Mouse (Mus musculus): ENCODE measurements around the gene Atxn1. TPM values are rescaled to one million over a fixed set of nuclear protein-coding genes. Genes with fewer than 3 reads are reported as not detected.

Atxn1 gene
- total and polyA plus RNA-seq, 3 experiments = 0.39 to 1.1 TPM; not detected in 1

GRCm38 (mm10) chr13:45724507-45725259 is 240.1 kb downstream of the Atxn1 start:
- TF ChIP-seq SIN3A (IDR thresholded peaks at IDR 0.05; ENCODE audit: low read length) (no peak), MXI1 (IDR thresholded peaks at IDR 0.05; ENCODE audit: low read depth, low read length) (no peak), POLR2AphosphoS5 (IDR thresholded peaks at IDR 0.05; ENCODE audit: borderline replicate concordance, low read depth, low read length) (no peak), USF2 (IDR thresholded peaks at IDR 0.05; ENCODE audit: borderline replicate concordance in 1 of 2, insufficient read depth in 1 of 2, low read depth in 1 of 2, low read length in 2 of 2) (no peak), SMC3 (IDR thresholded peaks at IDR 0.05; ENCODE audit: low read depth, low read length) (no peak), TCF12 (IDR thresholded peaks at IDR 0.05; ENCODE audit: low read depth, low read length) (no peak), CHD1 (IDR thresholded peaks at IDR 0.05; ENCODE audit: low read depth, low read length) (no peak), CTCF (IDR thresholded peaks at IDR 0.05 in 2 of 3, conservative IDR thresholded peaks at IDR 0.05 in 1 of 3; ENCODE audit: control insufficient read depth in 1 of 3, insufficient read depth in 1 of 3, low read depth in 2 of 3, low read length in 3 of 3, poor library complexity in 1 of 3, severe bottlenecking in 1 of 3) (no peak), GATA1 (IDR thresholded peaks at IDR 0.05; ENCODE audit: low read depth, low read length) (no peak), BHLHE40 (IDR thresholded peaks at IDR 0.05; ENCODE audit: borderline replicate concordance, low read depth, low read length) (no peak), MAX (IDR thresholded peaks at IDR 0.05; ENCODE audit: low read length) (no peak), POLR2AphosphoS2 (IDR thresholded peaks at IDR 0.05; ENCODE audit: low read length) (no peak), ZNF384 (IDR thresholded peaks at IDR 0.05; ENCODE audit: low read depth, low read length) (no peak)
- no peaks in the 10 kb centered on the region for H3K27me3 ChIP-seq (ENCODE audit: control insufficient read depth in 1 of 2, insufficient read depth in 2 of 2, low read length in 2 of 2)
- no peaks in the 10 kb centered on the region for H3K36me3 ChIP-seq (ENCODE audit: control insufficient read depth in 1 of 2, insufficient read depth in 2 of 2, low read length in 2 of 2)
- no peak for DNase-seq (ENCODE audit: low read depth, low spot score)
- no peaks in the 10 kb centered on the region for H3K79me2 ChIP-seq (ENCODE audit: control insufficient read depth, insufficient read depth, low read length, poor library complexity)
- H3K4me1 ChIP-seq (ENCODE audit: control insufficient read depth in 1 of 2, insufficient read depth in 2 of 2, low read length in 2 of 2) = no peaks in the 10 kb centered on the region
- H3K9ac ChIP-seq (ENCODE audit: control insufficient read depth, low read depth, low read length, poor library complexity, severe bottlenecking) = no peak overlapping the region
- no peak overlapping the region for H3K4me3 ChIP-seq (ENCODE audit: control insufficient read depth in 1 of 2, insufficient read depth in 1 of 2, low read depth in 2 of 2, low read length in 2 of 2)
- H3K9me3 ChIP-seq (replicated peaks; ENCODE audit: insufficient read depth, low read length) = no peaks in the 10 kb centered on the region
- H3K27ac ChIP-seq (ENCODE audit: control insufficient read depth, low read depth, low read length) = no peak overlapping the region

GRCm38 (mm10) chr13:45722885-45723284 is 241.9 kb downstream of the Atxn1 start:
- no peak overlapping the region for H3K9ac ChIP-seq (ENCODE audit: control insufficient read depth, low read depth, low read length, poor library complexity, severe bottlenecking)
- TF ChIP-seq JUND (IDR thresholded peaks at IDR 0.05; ENCODE audit: low read depth, low read length) = no peak
- no peak for TF ChIP-seq POLR2A (IDR thresholded peaks at IDR 0.05; ENCODE audit: control insufficient read depth in 1 of 2, insufficient read depth in 1 of 2, low read depth in 1 of 2, low read length in 2 of 2, poor library complexity in 1 of 2)
- no peak for TF ChIP-seq HCFC1 (IDR thresholded peaks at IDR 0.05; ENCODE audit: low read depth, low read length)
- TF ChIP-seq CHD1 (IDR thresholded peaks at IDR 0.05; ENCODE audit: low read depth, low read length) = no peak
- TF ChIP-seq MEF2A (IDR thresholded peaks at IDR 0.05; ENCODE audit: extremely low read depth, insufficient replicate concordance, low read depth, low read length, poor library complexity, severe bottlenecking) = no peak
- no peak for DNase-seq (ENCODE audit: low read depth, low spot score)
- H3K79me2 ChIP-seq (ENCODE audit: control insufficient read depth, insufficient read depth, low read length, poor library complexity) = no peaks in the 10 kb centered on the region
- no peaks in the 10 kb centered on the region for H3K27me3 ChIP-seq (ENCODE audit: control insufficient read depth in 1 of 2, insufficient read depth in 2 of 2, low read length in 2 of 2)
- no peaks in the 10 kb centered on the region for H3K36me3 ChIP-seq (ENCODE audit: control insufficient read depth in 1 of 2, insufficient read depth in 2 of 2, low read length in 2 of 2)
- H3K4me1 ChIP-seq (ENCODE audit: control insufficient read depth in 1 of 2, insufficient read depth in 2 of 2, low read length in 2 of 2) = no peaks in the 10 kb centered on the region
- no peak overlapping the region for H3K27ac ChIP-seq (ENCODE audit: control insufficient read depth, low read depth, low read length)
- H3K9me3 ChIP-seq (replicated peaks; ENCODE audit: insufficient read depth, low read length) = no peaks in the 10 kb centered on the region
- no peak overlapping the region for H3K4me3 ChIP-seq (ENCODE audit: control insufficient read depth in 1 of 2, insufficient read depth in 1 of 2, low read depth in 2 of 2, low read length in 2 of 2)
